Mouse (Mus musculus) midbrain, embryonic 13.5 days (tissue): ENCODE data around the gene Tpr. TPM values are rescaled to one million over a fixed set of nuclear protein-coding genes. Genes with fewer than 3 reads are reported as not detected.

Experiments
- ATAC-seq: fragments of 200-750 bp; cut with Nextera tagmentation; 2 replicates; pipeline ENCODE4 v1.8.0; 2017; ENCODE audit warnings: mild to moderate bottlenecking, moderate TSS enrichment, moderate library complexity
- H3K27ac ChIP-seq: fragments of 300-500 bp; sonication (generic); 2 replicates; pipeline ENCODE4 v1.5.1; 2015; ENCODE audit warnings: inconsistent platforms, mild to moderate bottlenecking, moderate library complexity
- H3K27me3 ChIP-seq: fragments of 300-500 bp; sonication (generic); 2 replicates; pipeline ENCODE4 v1.6.1; 2015; ENCODE audit warnings: mild to moderate bottlenecking, inconsistent platforms
- H3K36me3 ChIP-seq: fragments of 300-500 bp; sonication (generic); 2 replicates; pipeline ENCODE4 v1.6.1; 2015; ENCODE audit warnings: mild to moderate bottlenecking, inconsistent platforms
- H3K4me1 ChIP-seq: fragments of 300-500 bp; sonication (generic); replicated peaks from 2 replicates; pipeline ENCODE4 v1.6.1; 2015; ENCODE audit warnings: inconsistent platforms
- H3K4me2 ChIP-seq: fragments of 300-500 bp; sonication (generic); replicated peaks from 2 replicates; pipeline ENCODE4 v1.6.1; 2015; ENCODE audit warnings: moderate library complexity, mild to moderate bottlenecking, inconsistent platforms
- H3K4me3 ChIP-seq: fragments of 300-500 bp; sonication (generic); replicated peaks from 2 replicates; pipeline ENCODE4 v1.5.1; 2015; ENCODE audit warnings: mild to moderate bottlenecking, inconsistent platforms
- H3K9ac ChIP-seq: fragments of 300-500 bp; sonication (generic); replicated peaks from 2 replicates; pipeline ENCODE4 v1.6.1; 2015; ENCODE audit warnings: mild to moderate bottlenecking, inconsistent platforms
- H3K9me3 ChIP-seq: fragments of 300-500 bp; sonication (generic); 2 replicates; pipeline ENCODE4 v1.6.1; 2016; ENCODE audit warnings: mild to moderate bottlenecking, inconsistent platforms
- WGBS: fragments of 180-500 bp; shearing (Covaris S2); methylation state at CpG from one replicate; pipeline ENCODE4 v1.1.7; 2015; 5-methylcytosine and 5-hydroxymethylcytosine counted together
- polyA plus RNA-seq: library from polyadenylated mRNA; unstranded; fragments of >200 nt; fragmentation: Nextera tagmentation; extraction: Ambion mirVana; gene quantifications from 2 replicates; pipeline ENCODE4 v1.2.1, GENCODE M21; 2015

Gene Tpr
- polyA plus RNA-seq, 1 experiment from 2014 or later, result 154 TPM

DNA sequence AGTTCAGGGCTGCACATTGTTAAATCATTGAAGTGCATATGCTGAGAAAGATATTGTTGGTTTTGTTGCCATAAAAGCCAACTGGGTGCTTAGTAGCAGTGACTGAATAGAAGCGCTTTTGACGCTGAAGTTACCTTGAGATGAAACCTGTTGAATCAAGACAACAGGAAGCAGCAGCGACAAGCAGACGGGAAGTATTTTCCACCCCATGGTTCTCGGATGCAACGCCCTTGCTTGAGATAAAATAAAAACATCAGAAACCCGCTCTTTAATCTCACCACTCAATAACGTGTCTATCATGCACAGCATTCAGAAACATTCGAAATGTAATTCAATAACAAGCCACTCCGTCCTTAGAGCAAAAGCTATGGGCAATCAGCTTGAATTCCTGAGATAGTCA lies 72.7 kb downstream of the Tpr start:
- no peak for ATAC-seq

DNA sequence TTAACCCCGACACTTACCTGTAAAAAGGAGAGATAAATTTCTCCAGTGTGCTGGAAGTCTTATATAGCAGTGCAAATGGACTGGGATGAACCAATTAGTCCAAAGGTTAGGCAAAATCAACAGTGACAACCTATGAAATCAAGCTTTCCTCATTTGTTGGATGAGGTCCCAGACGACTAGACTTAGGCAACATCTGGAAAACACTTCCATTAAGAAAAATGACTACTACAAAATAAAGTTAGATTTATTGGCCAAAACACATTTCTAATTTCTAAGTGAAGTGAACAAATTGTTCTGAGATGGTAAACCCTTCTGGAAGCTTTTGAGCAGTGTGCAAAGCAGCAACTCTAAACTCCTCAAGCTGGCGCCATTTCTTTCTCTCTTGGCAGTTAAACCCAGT lies 73.5 kb downstream of the Tpr start, which contains the start of gene Prg4:
TSS of gene Prg4 (minus strand) at position 34 of the 400 bp plus-strand sequence.
- Histone ChIP-seq H3K4me3 (no peak within 1 kb of the TSS), H3K27me3 (no peaks in the 10 kb centered on the region), H3K27ac (no peak within 1 kb of the TSS), H3K9me3 (no peaks in the 10 kb centered on the region), H3K9ac (no peak within 1 kb of the TSS), H3K4me1 (no peaks in the 10 kb centered on the region), H3K4me2 (no peak within 1 kb of the TSS), H3K36me3 (no peaks in the 10 kb centered on the region)
- no peak for ATAC-seq
- 88% methylated on average over 3 of the region's 3 CpGs for WGBS

More for the DNA sequence above, 72.7 kb downstream of the Tpr start:
- Histone ChIP-seq H3K4me2 (no peak overlapping the region), H3K4me1 (no peaks in the 10 kb centered on the region), H3K27ac (no peak overlapping the region), H3K4me3 (no peak overlapping the region), H3K9me3 (no peaks in the 10 kb centered on the region), H3K27me3 (no peaks in the 10 kb centered on the region), H3K36me3 (no peaks in the 10 kb centered on the region), H3K9ac (no peak overlapping the region)
- 89% methylated on average over 10 of the region's 10 CpGs for WGBS

DNA sequence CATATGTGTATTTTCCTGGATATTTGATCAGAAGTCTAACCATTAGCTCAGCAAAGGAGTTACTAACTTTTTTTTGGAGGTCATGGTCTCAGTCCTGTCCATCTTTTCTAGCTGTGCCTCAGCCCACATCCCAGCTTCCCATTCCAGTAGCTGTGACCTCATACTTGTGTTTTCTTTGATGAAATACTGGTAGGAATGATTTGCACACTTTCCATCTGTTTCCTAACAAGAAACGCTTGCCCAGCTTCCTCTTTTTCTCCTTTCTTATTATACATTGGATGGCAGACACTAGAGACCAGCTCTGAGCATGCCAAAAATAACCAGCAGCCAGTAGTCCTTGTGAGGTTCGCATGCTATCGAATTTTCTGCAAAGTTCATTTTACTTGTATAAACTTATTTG lies 77.4 kb downstream of the Tpr start:
- H3K4me2 ChIP-seq, result no peak overlapping the region
- H3K27ac ChIP-seq, result no peak overlapping the region
- H3K9me3 ChIP-seq, result peaks cover 3% of the 10 kb centered on the region; the same call in 1 of the 2 replicates
- H3K4me3 ChIP-seq, result no peak overlapping the region
- 93% methylated on average over 3 of the region's 3 CpGs for WGBS
- H3K4me1 ChIP-seq, result no peaks in the 10 kb centered on the region
- H3K27me3 ChIP-seq, result no peaks in the 10 kb centered on the region
- ATAC-seq, result no peak
- no peaks in the 10 kb centered on the region for H3K36me3 ChIP-seq
- H3K9ac ChIP-seq, result no peak overlapping the region

DNA sequence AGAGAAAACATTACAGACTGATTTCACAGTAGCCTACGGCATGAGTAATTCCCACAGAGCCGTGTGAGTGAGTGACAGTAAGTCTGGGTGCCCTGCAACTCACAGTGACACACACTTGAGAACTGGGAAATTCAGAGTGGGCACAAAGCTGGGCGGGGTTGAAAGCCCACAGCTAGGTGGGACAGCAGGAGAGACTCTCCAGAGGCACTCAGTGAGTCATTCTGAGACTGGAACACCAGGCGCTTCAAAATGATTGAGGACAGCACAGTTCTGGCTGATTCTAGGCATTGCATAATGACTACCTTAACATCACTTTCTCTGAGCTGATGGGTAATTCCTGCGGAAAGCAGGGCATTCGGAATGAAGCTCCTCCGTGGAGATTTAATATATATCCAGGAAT lies 79.9 kb downstream of the Tpr start:
- H3K4me2 ChIP-seq, result no peak overlapping the region
- no peaks in the 10 kb centered on the region for H3K36me3 ChIP-seq
- H3K4me3 ChIP-seq, result no peak overlapping the region
- H3K27me3 ChIP-seq, result no peaks in the 10 kb centered on the region
- H3K27ac ChIP-seq, result no peak overlapping the region
- H3K9me3 ChIP-seq, result peaks cover 3% of the 10 kb centered on the region; the same call in 1 of the 2 replicates
- H3K9ac ChIP-seq, result no peak overlapping the region
- no peaks in the 10 kb centered on the region for H3K4me1 ChIP-seq
- ATAC-seq, result no peak
- 85% methylated on average over 7 of the region's 7 CpGs for WGBS

DNA sequence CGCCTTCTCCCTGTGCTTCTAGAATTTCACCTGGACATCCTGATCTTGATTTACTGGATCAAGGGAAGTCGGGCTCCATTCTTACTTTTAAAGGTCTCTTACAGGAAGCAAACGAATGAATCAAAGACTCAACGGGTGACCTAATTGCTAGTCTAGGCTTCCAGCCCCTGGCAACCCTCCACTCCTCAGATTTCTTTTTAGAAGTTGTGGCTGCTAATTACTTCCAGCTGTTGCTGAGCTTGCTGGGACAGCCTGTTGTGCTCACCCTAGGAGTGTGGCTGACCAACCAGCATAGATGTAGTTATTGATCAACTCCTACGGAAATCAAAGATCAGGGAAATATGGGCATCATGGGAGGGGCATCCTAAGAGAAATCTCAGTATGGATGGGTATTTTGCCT lies 88.0 kb downstream of the Tpr start:
- H3K9me3 ChIP-seq, result no peaks in the 10 kb centered on the region
- no peak overlapping the region for H3K9ac ChIP-seq
- H3K27ac ChIP-seq, result no peak overlapping the region
- H3K27me3 ChIP-seq, result no peaks in the 10 kb centered on the region
- no peaks in the 10 kb centered on the region for H3K4me1 ChIP-seq
- no peak overlapping the region for H3K4me3 ChIP-seq
- ATAC-seq, result no peak
- H3K36me3 ChIP-seq, result no peaks in the 10 kb centered on the region
- H3K4me2 ChIP-seq, result no peak overlapping the region
- 85% methylated on average over 5 of the region's 5 CpGs for WGBS

DNA sequence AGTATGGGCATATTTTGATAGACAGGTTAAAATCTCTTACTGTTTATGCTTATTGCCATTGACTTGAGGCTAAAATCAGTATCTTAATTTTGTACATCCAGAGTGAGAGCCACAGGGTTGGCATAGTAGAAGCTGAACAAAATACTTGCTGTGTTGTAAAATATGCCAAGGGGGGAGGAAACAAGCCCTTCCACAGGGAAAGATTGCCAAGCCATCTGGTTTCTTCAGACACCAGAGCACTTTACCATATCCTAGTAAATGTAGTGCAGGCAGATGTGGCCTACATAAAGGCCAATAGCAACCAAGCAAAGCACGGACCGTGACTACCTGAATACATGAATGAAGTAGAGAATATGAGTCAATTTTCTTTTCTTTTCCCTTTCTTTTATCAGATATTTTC lies 96.5 kb downstream of the Tpr start:
- no peaks in the 10 kb centered on the region for H3K27me3 ChIP-seq
- no peak for ATAC-seq
- no peaks in the 10 kb centered on the region for H3K36me3 ChIP-seq
- H3K4me2 ChIP-seq, result no peak overlapping the region
- no peak overlapping the region for H3K27ac ChIP-seq
- H3K4me1 ChIP-seq, result no peaks in the 10 kb centered on the region
- no peaks in the 10 kb centered on the region for H3K9me3 ChIP-seq
- H3K4me3 ChIP-seq, result no peak overlapping the region
- WGBS, result 97% methylated on average over 2 of the region's 2 CpGs
- no peak overlapping the region for H3K9ac ChIP-seq

DNA sequence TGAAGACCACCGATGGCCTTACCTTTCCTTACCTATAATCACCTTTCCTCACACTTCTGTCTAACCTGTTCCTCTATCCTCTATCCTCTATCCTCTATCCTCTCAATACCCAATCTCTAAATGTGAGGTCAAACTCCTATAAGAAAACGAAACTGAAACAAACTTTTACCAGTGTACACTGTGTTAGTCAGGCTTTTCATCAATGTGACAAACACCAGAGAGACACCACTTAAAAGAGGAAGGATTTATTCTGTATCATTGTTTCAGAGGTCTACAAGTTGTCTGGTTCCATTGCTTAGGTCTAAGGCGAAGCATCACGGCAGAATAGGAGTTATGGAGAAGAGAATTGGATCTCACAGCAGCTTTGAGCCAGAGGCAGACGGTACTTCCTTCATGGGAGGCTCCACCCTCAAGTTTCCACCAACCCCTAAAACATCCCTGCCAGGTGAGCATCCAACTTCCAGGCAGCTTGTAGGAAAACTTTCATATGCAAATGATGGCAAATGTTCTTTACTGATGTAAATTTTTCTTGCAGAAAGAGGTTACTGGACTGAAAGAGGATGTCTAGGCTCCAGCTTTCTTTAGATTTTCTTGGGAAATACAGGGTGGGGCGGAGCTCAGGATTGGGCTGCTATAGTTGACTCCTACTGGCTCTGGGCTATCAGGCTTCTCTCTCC lies 104.1 kb downstream of the Tpr start:
- H3K27ac ChIP-seq, result no peak overlapping the region
- no peaks in the 10 kb centered on the region for H3K36me3 ChIP-seq
- no peak overlapping the region for H3K4me2 ChIP-seq
- H3K4me1 ChIP-seq, result no peaks in the 10 kb centered on the region
- H3K27me3 ChIP-seq, result no peaks in the 10 kb centered on the region
- no peak overlapping the region for H3K9ac ChIP-seq
- H3K4me3 ChIP-seq, result no peak overlapping the region
- ATAC-seq, result no peak
- peaks cover 4% of the 10 kb centered on the region; the same call in 1 of the 2 replicates for H3K9me3 ChIP-seq
- 83% methylated on average over 6 of the region's 6 CpGs for WGBS

DNA sequence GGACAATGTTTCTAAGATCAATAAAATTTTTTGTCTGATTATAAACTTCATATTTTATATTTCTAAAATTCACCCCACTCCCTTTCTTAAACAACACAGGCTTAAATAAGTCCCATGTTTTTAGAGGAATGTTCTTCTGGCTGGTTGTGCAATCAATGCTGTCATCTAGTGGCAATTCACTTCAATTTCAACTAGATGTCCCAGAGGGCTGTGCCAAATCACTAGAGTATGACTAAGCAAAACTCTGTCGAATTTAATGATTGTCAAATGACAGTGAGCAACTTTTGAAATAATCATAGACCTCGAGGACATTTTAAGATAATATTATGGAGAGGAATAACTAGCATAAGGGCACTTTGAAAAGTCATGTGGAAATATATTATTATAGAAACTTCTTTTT lies 105.1 kb downstream of the Tpr start:
- Histone ChIP-seq H3K27me3 (no peaks in the 10 kb centered on the region), H3K4me2 (no peak overlapping the region), H3K36me3 (no peaks in the 10 kb centered on the region), H3K4me3 (no peak overlapping the region), H3K27ac (no peak overlapping the region), H3K9me3 (peaks cover 4% of the 10 kb centered on the region; the same call in 1 of the 2 replicates), H3K9ac (no peak overlapping the region), H3K4me1 (no peaks in the 10 kb centered on the region)
- no peak for ATAC-seq
- 76% methylated on average over 2 of the region's 2 CpGs for WGBS

DNA sequence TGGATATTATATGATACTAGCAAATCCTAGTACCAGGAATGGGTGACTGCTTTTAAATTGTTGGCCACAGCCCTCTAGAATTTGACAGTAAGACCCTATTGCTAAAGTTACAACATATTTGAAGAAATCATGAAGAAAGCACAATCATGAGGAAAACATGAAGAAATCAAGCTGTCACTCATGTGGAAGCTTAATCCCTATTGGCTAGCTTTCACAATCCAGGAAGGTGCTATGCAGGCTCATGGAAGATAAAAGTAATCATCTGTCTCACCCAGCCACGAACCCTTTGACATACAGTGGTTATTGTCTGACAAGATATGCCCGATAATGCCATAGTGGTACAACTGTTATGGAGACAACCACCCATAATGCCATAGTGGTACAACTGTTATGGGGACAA lies 105.5 kb downstream of the Tpr start:
- Histone ChIP-seq H3K4me3 (no peak overlapping the region), H3K36me3 (no peaks in the 10 kb centered on the region), H3K27me3 (no peaks in the 10 kb centered on the region), H3K4me2 (no peak overlapping the region), H3K27ac (no peak overlapping the region), H3K4me1 (no peaks in the 10 kb centered on the region), H3K9me3 (peaks cover 4% of the 10 kb centered on the region; the same call in 1 of the 2 replicates), H3K9ac (no peak overlapping the region)
- 92% methylated on average over 2 of the region's 2 CpGs for WGBS
- ATAC-seq, result no peak

Other genes with a start within 250 kb of the Tpr start
- not detected in 2 replicates for gene Pdc, start 73.4 kb upstream of the Tpr start, polyA plus RNA-seq
- gene Odr4, start 242 bp downstream of the Tpr start, polyA plus RNA-seq, result 39.8 and 46.9 TPM in 2 replicates
- 0.36 and 0.92 TPM in 2 replicates for gene Prg4, start 73.3 kb downstream of the Tpr start, polyA plus RNA-seq